Mouse (Mus musculus): ENCODE data around the gene Cbx5. TPM values are rescaled to one million over a fixed set of nuclear protein-coding genes. Genes with fewer than 3 reads are reported as not detected.

Gene Cbx5
- polyA plus RNA-seq, 1 experiment: 34.2 TPM

- no peak overlapping the region for H3K27ac ChIP-seq (ENCODE audit: control insufficient read depth, insufficient read depth, low read length)
- no peak for DNase-seq
- no peaks in the 10 kb centered on the region for H3K36me3 ChIP-seq (ENCODE audit: control insufficient read depth, insufficient read depth, low read length)
- 44% methylated on average over 1 of the region's 1 CpGs for WGBS
- H3K4me1 ChIP-seq (replicated peaks; ENCODE audit: control insufficient read depth, insufficient read depth, low read length): no peaks in the 10 kb centered on the region
- H3K4me3 ChIP-seq (ENCODE audit: control insufficient read depth, insufficient read depth, low read length): no peak overlapping the region
- H3K27me3 ChIP-seq (ENCODE audit: control insufficient read depth, insufficient read depth, low read length): no peaks in the 10 kb centered on the region
- no peak for TF ChIP-seq CTCF (IDR thresholded peaks at IDR 0.05; ENCODE audit: borderline replicate concordance, control insufficient read depth, extremely low read depth, insufficient read depth, low read length, poor library complexity)
- no peak for TF ChIP-seq POLR2A (IDR thresholded peaks at IDR 0.05; ENCODE audit: control insufficient read depth, extremely low read depth, insufficient read depth, low read length, poor library complexity)
Observed at GRCm38 (mm10) chr15:103221386-103221785, 18.2 kb downstream of the Cbx5 start.

- Histone ChIP-seq H3K4me1 (replicated peaks; ENCODE audit: control insufficient read depth, insufficient read depth, low read length) (peaks cover 3% of the 10 kb centered on the region), H3K4me3 (ENCODE audit: control insufficient read depth, insufficient read depth, low read length) (no peak overlapping the region), H3K27ac (ENCODE audit: control insufficient read depth, insufficient read depth, low read length) (no peak overlapping the region), H3K27me3 (ENCODE audit: control insufficient read depth, insufficient read depth, low read length) (no peaks in the 10 kb centered on the region), H3K36me3 (ENCODE audit: control insufficient read depth, insufficient read depth, low read length) (no peaks in the 10 kb centered on the region)
- TF ChIP-seq POLR2A (IDR thresholded peaks at IDR 0.05; ENCODE audit: control insufficient read depth, extremely low read depth, insufficient read depth, low read length, poor library complexity): no peak
- no peak for TF ChIP-seq CTCF (IDR thresholded peaks at IDR 0.05; ENCODE audit: borderline replicate concordance, control insufficient read depth, extremely low read depth, insufficient read depth, low read length, poor library complexity)
- 88% methylated on average over 3 of the region's 3 CpGs for WGBS
- no peak for DNase-seq
Observed at GRCm38 (mm10) chr15:103220785-103221184, 18.8 kb downstream of the Cbx5 start.

GRCm38 (mm10) chr15:103216052-103216451, 23.6 kb downstream of the Cbx5 start:
- Histone ChIP-seq H3K27me3 (ENCODE audit: control insufficient read depth, insufficient read depth, low read length) (no peaks in the 10 kb centered on the region), H3K27ac (ENCODE audit: control insufficient read depth, insufficient read depth, low read length) (0 out of 2 replicates have a peak overlapping the region, but pooled peaks have one; percentile 31), H3K4me3 (ENCODE audit: control insufficient read depth, insufficient read depth, low read length) (no peak overlapping the region), H3K36me3 (ENCODE audit: control insufficient read depth, insufficient read depth, low read length) (peaks cover 19% of the 10 kb centered on the region), H3K4me1 (replicated peaks; ENCODE audit: control insufficient read depth, insufficient read depth, low read length) (peaks cover 7% of the 10 kb centered on the region)
- TF ChIP-seq CTCF (IDR thresholded peaks at IDR 0.05; ENCODE audit: borderline replicate concordance, control insufficient read depth, extremely low read depth, insufficient read depth, low read length, poor library complexity): no peak
- TF ChIP-seq POLR2A (IDR thresholded peaks at IDR 0.05; ENCODE audit: control insufficient read depth, extremely low read depth, insufficient read depth, low read length, poor library complexity): no peak
- no peak for DNase-seq
- 82% methylated on average over 2 of the region's 2 CpGs for WGBS

GRCm38 (mm10) chr15:103214971-103215907, 24.4 kb downstream of the Cbx5 start:
- 8% methylated on average over 15 of the region's 15 CpGs for WGBS
- TF ChIP-seq POLR2A (IDR thresholded peaks at IDR 0.05; ENCODE audit: control insufficient read depth, extremely low read depth, insufficient read depth, low read length, poor library complexity) (no peak), CTCF (IDR thresholded peaks at IDR 0.05; ENCODE audit: borderline replicate concordance, control insufficient read depth, extremely low read depth, insufficient read depth, low read length, poor library complexity) (no peak)
- H3K36me3 ChIP-seq (ENCODE audit: control insufficient read depth, insufficient read depth, low read length): peaks cover 26% of the 10 kb centered on the region
- H3K4me3 ChIP-seq (ENCODE audit: control insufficient read depth, insufficient read depth, low read length): peak overlapping the region; percentile 15
- H3K27ac ChIP-seq (ENCODE audit: control insufficient read depth, insufficient read depth, low read length): peak overlapping the region; percentile 70
- DNase-seq: peak; percentile 92
- peaks cover 7% of the 10 kb centered on the region for H3K4me1 ChIP-seq (replicated peaks; ENCODE audit: control insufficient read depth, insufficient read depth, low read length)
- no peaks in the 10 kb centered on the region for H3K27me3 ChIP-seq (ENCODE audit: control insufficient read depth, insufficient read depth, low read length)

GRCm38 (mm10) chr15:103214149-103214548, 25.5 kb downstream of the Cbx5 start:
- no peak overlapping the region for H3K4me3 ChIP-seq (ENCODE audit: control insufficient read depth, insufficient read depth, low read length)
- H3K27me3 ChIP-seq (ENCODE audit: control insufficient read depth, insufficient read depth, low read length): no peaks in the 10 kb centered on the region
- no peak for DNase-seq
- H3K27ac ChIP-seq (ENCODE audit: control insufficient read depth, insufficient read depth, low read length): no peak overlapping the region
- TF ChIP-seq CTCF (IDR thresholded peaks at IDR 0.05; ENCODE audit: borderline replicate concordance, control insufficient read depth, extremely low read depth, insufficient read depth, low read length, poor library complexity) (no peak), POLR2A (IDR thresholded peaks at IDR 0.05; ENCODE audit: control insufficient read depth, extremely low read depth, insufficient read depth, low read length, poor library complexity) (no peak)
- peaks cover 7% of the 10 kb centered on the region for H3K4me1 ChIP-seq (replicated peaks; ENCODE audit: control insufficient read depth, insufficient read depth, low read length)
- peaks cover 33% of the 10 kb centered on the region for H3K36me3 ChIP-seq (ENCODE audit: control insufficient read depth, insufficient read depth, low read length)
- 86% methylated on average over 2 of the region's 2 CpGs for WGBS

- TF ChIP-seq POLR2A (IDR thresholded peaks at IDR 0.05; ENCODE audit: control insufficient read depth, extremely low read depth, insufficient read depth, low read length, poor library complexity) (no peak), CTCF (IDR thresholded peaks at IDR 0.05; ENCODE audit: borderline replicate concordance, control insufficient read depth, extremely low read depth, insufficient read depth, low read length, poor library complexity) (no peak)
- Histone ChIP-seq H3K36me3 (ENCODE audit: control insufficient read depth, insufficient read depth, low read length) (peaks cover 67% of the 10 kb centered on the region), H3K4me3 (ENCODE audit: control insufficient read depth, insufficient read depth, low read length) (no peak overlapping the region), H3K27me3 (ENCODE audit: control insufficient read depth, insufficient read depth, low read length) (no peaks in the 10 kb centered on the region), H3K27ac (ENCODE audit: control insufficient read depth, insufficient read depth, low read length) (no peak overlapping the region), H3K4me1 (replicated peaks; ENCODE audit: control insufficient read depth, insufficient read depth, low read length) (no peaks in the 10 kb centered on the region)
- WGBS: 69% methylated on average over 2 of the region's 2 CpGs
- no peak for DNase-seq
Observed at GRCm38 (mm10) chr15:103205156-103205555, 34.5 kb downstream of the Cbx5 start.
